14 mouse cellular contexts compared by ENCODE assay signal in the genomic region with DNA sequence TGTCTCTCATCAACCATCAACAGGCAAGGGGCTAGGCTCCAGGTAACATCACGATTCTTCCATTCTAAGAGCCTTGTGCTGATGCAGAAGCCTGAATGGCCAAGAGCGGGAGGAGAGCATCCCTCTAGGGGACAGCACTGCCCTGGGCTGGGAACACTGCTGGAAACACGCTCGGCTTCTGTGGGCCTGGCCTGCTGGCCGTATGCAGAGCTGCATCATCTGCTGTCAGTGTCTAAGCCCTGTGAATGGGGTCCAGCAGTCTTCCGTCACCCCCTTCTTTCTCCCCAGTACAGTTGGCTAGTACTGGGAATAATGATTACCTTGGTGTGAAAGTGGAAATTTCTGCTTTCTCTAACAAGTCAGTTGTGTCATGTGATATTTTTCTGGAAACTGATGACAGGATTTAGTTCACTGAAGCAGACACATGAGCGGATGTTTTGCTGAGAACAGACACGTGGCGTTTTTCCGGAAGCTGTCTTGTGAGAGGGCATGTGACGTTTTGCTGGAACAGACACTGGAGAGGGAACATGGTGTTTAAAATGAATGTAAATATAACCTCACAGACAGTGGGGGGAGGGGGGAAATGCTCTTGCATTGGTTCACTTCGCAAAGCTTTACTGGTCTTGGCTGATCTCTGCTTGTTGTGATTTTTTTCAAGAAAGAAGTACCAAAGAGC. TPM values are rescaled to one million over a fixed set of nuclear protein-coding genes. Genes with fewer than 3 reads are reported as not detected.
A peak's percentile ranks its signal among the peaks of the same experiment; 100 is the strongest.
DNase-seq lines count a peak whose midpoint lies in the region; ATAC-seq lines count a peak whose summit lies in the region.
"Had no signal": no experiment of that assay in that cellular context is flagged by ENCODE, and none has a peak within 500 bp of the region (broad histone marks: within the 10 kb centered on the region; RNA-seq: fewer than 3 reads in every experiment).

No protein-coding gene starts in this region.

- H3K4me1 ChIP-seq in kidney, embryonic 16.5 days (ENCODE audit: insufficient read depth, low read length), result no peaks in the 10 kb centered on the region
- H3K4me1 ChIP-seq in stomach, embryonic 16.5 days (ENCODE audit: control insufficient read depth, insufficient read depth, low read length), result no peaks in the 10 kb centered on the region
- H3K4me1 ChIP-seq: liver, embryonic 12.5 days had no signal

- H3K4me2 ChIP-seq in kidney, embryonic 16.5 days (replicated peaks; ENCODE audit: low read depth, low read length), result no peak overlapping the region
- no peak overlapping the region for H3K4me2 ChIP-seq in stomach, embryonic 16.5 days (ENCODE audit: low read depth, low read length)
- H3K4me2 ChIP-seq: heart, embryonic 13.5 days; liver, embryonic 12.5 days; midbrain, embryonic 11.5 days had no signal

- H3K9ac ChIP-seq in kidney, embryonic 16.5 days (replicated peaks; ENCODE audit: low read length), result no peak overlapping the region
- no peak overlapping the region for H3K9ac ChIP-seq in stomach, embryonic 16.5 days (ENCODE audit: low read length)
- H3K9ac ChIP-seq: heart, embryonic 13.5 days; liver, embryonic 12.5 days had no signal

- 59% methylated on average over 12 of the region's 12 CpGs for WGBS in kidney, embryonic 16.5 days
- 49% methylated on average over 12 of the region's 12 CpGs for WGBS in stomach, embryonic 16.5 days

- no peak overlapping the region for H3K4me3 ChIP-seq in kidney, embryonic 16.5 days (ENCODE audit: low read length)
- no peak overlapping the region for H3K4me3 ChIP-seq in stomach, embryonic 16.5 days (replicated peaks; ENCODE audit: low read length)
- H3K4me3 ChIP-seq: heart, embryonic 13.5 days; liver, embryonic 12.5 days had no signal

- DNase-seq in kidney, adult 18-20 months, result peak; percentile 8
- DNase-seq in heart, postnatal 14 days, result peak; percentile 5 to 7
- DNase-seq in kidney, postnatal 25 days, result peak; percentile 10 to 47
- DNase-seq: adrenal gland, adult 8-10 months; retina, postnatal 1 day had no signal

- no peaks in the 10 kb centered on the region for H3K36me3 ChIP-seq in kidney, embryonic 16.5 days (ENCODE audit: insufficient read depth, low read length)
- no peaks in the 10 kb centered on the region for H3K36me3 ChIP-seq in stomach, embryonic 16.5 days (ENCODE audit: control insufficient read depth, insufficient read depth, low read length)
- H3K36me3 ChIP-seq: heart, embryonic 13.5 days; liver, embryonic 12.5 days had no signal

- no peaks in the 10 kb centered on the region for H3K9me3 ChIP-seq in kidney, embryonic 16.5 days (ENCODE audit: low read length)
- H3K9me3 ChIP-seq in stomach, embryonic 16.5 days (replicated peaks; ENCODE audit: control insufficient read depth, low read length), result no peaks in the 10 kb centered on the region

- intact Hi-C loops in heart, postnatal 14 days (cut with DNase I), result no loop called here

- no peak for ATAC-seq in kidney, embryonic 16.5 days (ENCODE audit: low FRiP score, low TSS enrichment)
- peak; percentile 47; the same call in 1 of the 2 replicates for ATAC-seq in stomach, embryonic 16.5 days (ENCODE audit: insufficient read depth, low FRiP score)
- ATAC-seq in inflammation-experienced regulatory T-cells, adult 6 months, result no peak
- ATAC-seq in megakaryocyte, adult 5-6 weeks (ENCODE audit: poor library complexity, severe bottlenecking), result no peak
- ATAC-seq: liver, embryonic 12.5 days had no signal

- no peak overlapping the region for H3K27ac ChIP-seq in kidney, embryonic 16.5 days (ENCODE audit: low read length)
- H3K27ac ChIP-seq in stomach, embryonic 16.5 days (ENCODE audit: low read length), result no peak overlapping the region
- H3K27ac ChIP-seq: heart, embryonic 13.5 days; liver, embryonic 12.5 days had no signal

- H3K27me3 ChIP-seq in kidney, embryonic 16.5 days (ENCODE audit: insufficient read depth, low read length), result no peaks in the 10 kb centered on the region
- H3K27me3 ChIP-seq in stomach, embryonic 16.5 days (ENCODE audit: control insufficient read depth, insufficient read depth, low read length), result no peaks in the 10 kb centered on the region

RNA-seq across cellular contexts. Expression of a gene that starts 42.2 kb away (rescaled TPM):
- polyA plus RNA-seq in kidney, embryonic 16.5 days (2015; fragmentation: Nextera tagmentation; extraction: Ambion mirVana), result 0.40 TPM in 1 of 2 replicates, not detected in the other
- total RNA-seq in heart, postnatal 14 days (2021), result not detected
- polyA plus RNA-seq in stomach, embryonic 16.5 days (2015; fragmentation: Nextera tagmentation; extraction: Ambion mirVana), result 1.8 and 2.5 TPM in 2 replicates
- not detected for polyA plus RNA-seq in inflammation-experienced regulatory T-cells, adult 6 months (2017; shearing (Covaris generic))
- total RNA-seq in megakaryocyte, adult 5-6 weeks (2015), result 121 and 124 TPM in 2 replicates
- total RNA-seq in megakaryocyte, adult 5-6 weeks (2017), result 79.0 and 92.1 TPM in 2 replicates
- total RNA-seq: adrenal gland, adult 8-10 months; CH12.LX had no signal
- polyA plus RNA-seq: neural tube, embryonic 11.5 days had no signal
